Mouse (Mus musculus) 3T3-L1 (cell line): Measurements from ENCODE around the gene Cop1.

Experiments used
- DNase-seq: peaks from one replicate; pipeline ENCODE4 v3.0.0-alpha.2; 2015; ENCODE audit warnings: low read depth, low spot score

The Cop1 gene

GRCm38 (mm10) chr1:159286833-159287232, 54.7 kb downstream of the Cop1 start:
- DNase-seq = peak; percentile 49

DNA sequence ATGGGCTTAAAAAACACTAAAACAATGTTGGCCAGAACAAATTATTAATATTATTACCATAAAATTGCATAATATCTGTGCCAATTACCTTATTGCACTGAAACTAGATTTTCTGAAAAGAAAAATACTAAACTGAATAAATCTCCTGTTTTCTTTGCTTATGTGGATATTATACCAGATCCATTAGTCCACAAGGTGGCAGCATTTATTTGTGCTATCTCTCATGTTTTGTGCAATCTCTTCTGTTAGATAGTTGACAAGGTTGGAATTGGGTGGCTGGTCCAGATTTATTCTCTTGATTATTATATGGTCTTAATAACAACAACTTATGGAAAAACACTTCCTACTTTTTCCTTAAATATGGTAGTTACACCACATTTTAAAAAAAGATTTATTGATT, 58.1 kb downstream of the Cop1 start:
- DNase-seq = peak; percentile 79

GRCm38 (mm10) chr1:159290859-159291258, 58.7 kb downstream of the Cop1 start:
- DNase-seq = no peak

DNA sequence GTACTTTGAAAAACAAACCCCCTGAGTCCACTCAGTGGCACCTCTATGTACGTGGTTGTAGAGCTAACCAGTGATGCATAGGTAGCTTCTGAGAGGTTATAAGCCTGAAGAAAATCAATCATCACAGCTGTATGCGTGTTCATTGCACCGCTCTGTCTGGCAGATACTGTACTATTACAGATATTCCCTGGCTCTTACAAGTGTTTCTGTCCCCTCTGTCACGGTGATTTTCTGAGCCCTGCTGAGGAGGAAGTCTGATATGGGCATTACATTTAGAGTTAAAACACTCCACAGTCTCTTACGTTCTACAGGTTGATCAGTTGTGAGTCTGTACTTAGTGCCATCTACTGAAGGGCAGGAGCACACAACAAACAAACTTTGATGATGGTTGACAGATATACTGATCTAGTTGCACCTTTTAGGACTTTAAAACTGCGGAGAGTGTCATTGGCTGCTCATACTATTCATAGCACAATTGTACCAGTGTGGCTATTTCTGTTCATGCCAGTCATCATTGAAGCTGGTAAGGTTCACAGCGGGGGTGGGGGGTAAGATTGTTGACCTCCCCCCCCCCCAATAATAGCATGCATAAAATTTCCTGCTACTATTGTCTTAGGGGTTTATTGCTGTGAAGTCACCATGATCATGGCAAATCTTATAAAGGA, 69.4 kb downstream of the Cop1 start:
- no peak for DNase-seq

- DNase-seq = peak; percentile 15
These were observed 81.5 kb downstream of the Cop1 start for GRCm38 (mm10) chr1:159313625-159314024.

DNA sequence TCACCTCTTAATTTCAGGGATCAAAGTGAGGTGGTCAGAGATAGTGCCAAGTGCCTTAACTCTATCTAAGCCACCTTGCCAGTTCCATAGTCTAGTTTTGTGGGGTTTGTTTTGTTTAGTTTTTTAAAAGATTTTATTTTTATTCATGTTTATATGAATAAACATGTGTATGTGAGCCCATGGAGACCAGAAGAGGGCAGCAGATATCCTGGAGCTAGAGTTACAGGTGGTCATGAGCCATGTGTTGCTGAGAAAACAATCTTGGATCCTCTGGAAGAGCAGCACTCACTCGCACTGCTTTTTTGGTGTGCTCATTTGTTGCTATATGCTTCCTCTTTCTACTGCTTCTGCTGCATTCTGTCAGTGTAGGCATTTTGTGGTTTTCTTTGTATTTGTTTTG, 90.5 kb downstream of the Cop1 start:
- DNase-seq = peak; percentile 76

DNA sequence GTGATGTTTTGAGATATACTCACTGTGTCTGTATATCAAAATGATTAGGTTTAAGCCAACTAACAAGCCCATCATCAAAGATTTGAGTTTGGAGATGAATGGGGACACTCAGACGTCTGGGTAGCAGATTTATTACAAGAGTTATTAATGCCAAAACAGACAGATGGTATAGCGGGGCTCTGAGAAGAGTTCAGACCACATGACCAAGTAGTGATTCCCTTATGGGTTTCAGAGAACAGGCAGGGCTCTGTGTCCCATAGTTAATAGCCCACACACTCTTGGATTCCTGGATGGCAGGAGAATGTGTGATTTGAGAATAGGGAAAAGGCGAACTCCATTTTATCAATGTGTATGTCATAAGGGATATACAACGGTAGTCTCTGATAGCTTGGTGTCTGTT, 98.9 kb downstream of the Cop1 start:
- no peak for DNase-seq

- DNase-seq = no peak
These were observed 102.0 kb downstream of the Cop1 start for GRCm38 (mm10) chr1:159334157-159334556.

- DNase-seq = no peak
These were observed 110.2 kb downstream of the Cop1 start for GRCm38 (mm10) chr1:159342355-159342754.

- DNase-seq = peak; percentile 44
These were observed 123.0 kb downstream of the Cop1 start for GRCm38 (mm10) chr1:159355027-159355570.

GRCm38 (mm10) chr1:159358713-159359112, 126.6 kb downstream of the Cop1 start:
- DNase-seq = no peak

DNA sequence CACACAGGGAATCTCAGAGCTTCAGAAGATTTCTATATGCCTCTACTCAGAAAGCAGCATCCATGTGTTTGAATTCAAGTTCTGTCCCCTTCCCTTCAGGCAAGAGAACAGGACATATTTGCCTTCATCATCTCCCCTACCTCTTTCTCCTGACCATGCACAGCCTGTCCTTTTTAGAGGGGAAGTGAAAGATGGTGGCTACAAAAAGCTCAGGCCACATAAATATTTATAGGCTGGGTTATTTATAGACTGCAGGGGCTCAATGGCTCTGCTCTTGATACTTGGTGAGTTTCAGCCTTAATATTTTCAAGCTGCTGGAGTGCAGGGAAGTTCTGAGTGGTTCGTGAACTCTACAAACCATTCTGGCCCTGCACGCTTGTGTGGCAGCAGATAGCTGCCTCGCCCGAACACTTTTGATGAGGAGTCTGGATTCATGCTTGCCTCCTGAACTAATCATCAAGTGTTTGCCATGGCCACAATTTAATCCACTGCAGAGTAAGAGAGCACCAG, 139.8 kb downstream of the Cop1 start:
- no peak for DNase-seq

DNA sequence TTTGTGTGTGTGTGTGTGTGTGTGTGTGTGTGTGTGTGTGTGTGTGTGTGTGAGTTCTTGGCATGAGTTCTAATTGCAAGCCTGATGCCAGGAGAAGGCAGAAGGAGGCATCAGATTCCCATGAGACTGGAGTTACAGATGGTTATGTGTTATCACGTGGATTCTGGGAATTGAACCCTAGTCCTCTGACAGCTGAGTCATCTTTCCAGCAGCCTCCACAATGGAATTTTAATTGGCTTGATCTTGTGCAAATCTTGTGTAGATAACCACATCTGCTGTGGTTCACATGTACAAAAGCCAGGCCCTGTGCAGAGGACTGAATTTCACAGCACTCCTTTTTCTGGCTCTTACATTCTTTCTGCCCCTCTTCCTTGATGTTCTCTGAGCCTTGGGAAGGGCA, 150.1 kb downstream of the Cop1 start:
- peak; percentile 82 for DNase-seq

- peak; percentile 52 for DNase-seq
These were observed 150.8 kb downstream of the Cop1 start for GRCm38 (mm10) chr1:159382916-159383315.

DNA sequence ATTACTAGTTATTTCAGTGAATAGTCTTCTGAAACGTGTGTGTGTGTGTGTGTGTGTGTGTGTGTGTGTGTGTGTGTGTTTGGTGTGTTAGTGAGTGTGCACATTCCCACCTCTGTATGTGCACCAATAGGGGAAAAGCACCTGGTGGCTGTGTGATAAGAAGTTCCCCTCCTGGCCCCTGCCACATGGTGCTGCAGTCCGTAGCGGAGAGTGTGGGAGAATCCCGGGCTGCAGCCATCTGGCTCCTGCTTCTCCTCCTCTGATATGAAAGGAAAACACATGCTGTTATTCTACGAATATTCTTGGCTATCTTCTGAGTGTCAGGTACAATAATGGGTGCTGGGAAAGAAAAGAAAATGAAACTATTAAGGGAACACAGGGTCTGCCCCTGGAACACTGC, 154.3 kb downstream of the Cop1 start:
- DNase-seq = no peak

GRCm38 (mm10) chr1:159388565-159389024, 156.5 kb downstream of the Cop1 start:
- no peak for DNase-seq

- peak; percentile 60 for DNase-seq
These were observed 157.9 kb downstream of the Cop1 start for GRCm38 (mm10) chr1:159390049-159390448.

- no peak for DNase-seq
These were observed 160.5 kb downstream of the Cop1 start for GRCm38 (mm10) chr1:159392667-159393066.

DNA sequence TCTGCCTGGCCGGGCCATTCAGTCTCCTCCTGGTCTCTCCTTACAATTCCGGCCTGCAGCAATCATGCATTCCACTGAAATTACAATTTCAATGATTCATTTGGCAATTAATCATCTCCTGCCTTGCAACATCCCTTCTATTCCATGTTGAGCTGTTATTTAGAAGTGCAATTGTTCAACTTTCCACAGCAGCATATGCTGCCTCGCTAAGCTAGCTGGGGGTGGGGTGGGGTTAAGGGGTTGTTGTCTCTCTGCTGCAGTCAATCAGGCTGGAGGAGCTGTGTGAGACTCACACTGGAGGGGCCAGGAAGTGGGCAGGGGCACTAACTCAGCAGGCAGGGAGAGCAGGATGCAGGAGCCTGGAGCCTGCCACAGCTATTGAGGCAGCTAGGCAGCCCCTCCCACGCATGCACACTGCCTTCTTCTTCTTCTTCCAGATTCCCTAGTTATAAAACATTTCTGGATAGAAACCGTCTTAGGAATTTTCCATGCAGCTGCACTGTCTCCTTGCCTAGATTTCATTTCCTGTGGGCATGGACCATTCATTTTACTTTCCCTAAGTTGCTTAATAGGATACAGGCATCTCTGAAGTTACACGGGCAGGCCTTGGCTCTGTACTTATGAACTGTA, 161.1 kb downstream of the Cop1 start:
- peak; percentile 94 for DNase-seq

- DNase-seq = peak; percentile 31
These were observed 161.8 kb downstream of the Cop1 start for GRCm38 (mm10) chr1:159393931-159394330.

- peak; percentile 75 for DNase-seq
These were observed 164.4 kb downstream of the Cop1 start for GRCm38 (mm10) chr1:159396515-159396914.
